Mouse (Mus musculus) MEL (cell line): ENCODE data around the gene Odf3. TPM values are rescaled to one million over a fixed set of nuclear protein-coding genes. Genes with fewer than 3 reads are reported as not detected.

Experiments used
- DNase-seq: peaks from one replicate; pipeline ENCODE4 v3.0.0; 2011; ENCODE audit warnings: low read depth, low spot score
- H3K27ac ChIP-seq: 2 replicates; pipeline ENCODE4 v1.5.1; 2012; ENCODE audit warnings: low read depth, mild to moderate bottlenecking, control low read depth, low read length, moderate library complexity; ENCODE audit not compliant: control insufficient read depth
- H3K27me3 ChIP-seq, 2 experiments: fragments of 150-350 bp in 1 of 2; sonication (generic) in 1 of 2; 2 replicates each; pipeline ENCODE4 v1.6.1; 2012; ENCODE audit warnings: low read length in 2 of 2, mild to moderate bottlenecking in 2 of 2, improper control_type of control experiment in 1 of 2, moderate library complexity in 1 of 2; ENCODE audit not compliant: insufficient read depth in 2 of 2, control insufficient read depth in 1 of 2
- H3K36me3 ChIP-seq, 2 experiments: 2 replicates each; pipeline ENCODE4 v1.6.1; 2012 to 2014; ENCODE audit warnings: low read length in 2 of 2, improper control_type of control experiment in 1 of 2, inconsistent platforms in 1 of 2, mild to moderate bottlenecking in 1 of 2; ENCODE audit not compliant: insufficient read depth in 2 of 2, control insufficient read depth in 1 of 2
- H3K4me1 ChIP-seq, 2 experiments: fragments of 150-350 bp in 1 of 2; sonication (generic) in 1 of 2; 2 replicates each; pipeline ENCODE4 v1.6.1; 2012; ENCODE audit warnings: low read length in 2 of 2, improper control_type of control experiment in 1 of 2, mild to moderate bottlenecking in 1 of 2; ENCODE audit not compliant: insufficient read depth in 2 of 2, control insufficient read depth in 1 of 2
- H3K4me3 ChIP-seq, 2 experiments: fragments of 150-350 bp in 1 of 2; sonication (generic) in 1 of 2; 2 replicates each; pipeline ENCODE4 v1.5.1; 2012; ENCODE audit warnings: low read depth in 2 of 2, low read length in 2 of 2, mild to moderate bottlenecking in 2 of 2, moderate library complexity in 2 of 2, control low read depth in 1 of 2, improper control_type of control experiment in 1 of 2; ENCODE audit not compliant: control insufficient read depth in 1 of 2, insufficient read depth in 1 of 2
- H3K79me2 ChIP-seq: 2 replicates; pipeline ENCODE4 v1.6.1; 2012; ENCODE audit warnings: mild to moderate bottlenecking, low read length, moderate library complexity; ENCODE audit not compliant: control insufficient read depth, poor library complexity, insufficient read depth
- H3K9ac ChIP-seq: 2 replicates; pipeline ENCODE4 v1.6.1; 2012; ENCODE audit warnings: low read depth, mild to moderate bottlenecking, control low read depth, low read length, moderate library complexity; ENCODE audit not compliant: control insufficient read depth, poor library complexity, severe bottlenecking
- H3K9me3 ChIP-seq: fragments of 150-350 bp; sonication (generic); replicated peaks from 2 replicates; pipeline ENCODE4 v1.6.1; 2012; ENCODE audit warnings: mild to moderate bottlenecking, low read length, improper control_type of control experiment, moderate library complexity; ENCODE audit not compliant: insufficient read depth
- BHLHE40 ChIP-seq: IDR thresholded peaks from 2 replicates; pipeline ENCODE4 v1.6.1; 2012; ENCODE audit warnings: low read depth, mild to moderate bottlenecking, inconsistent platforms, low read length, improper control_type of control experiment, borderline replicate concordance
- CHD1 ChIP-seq: IDR thresholded peaks from 2 replicates; pipeline ENCODE4 v1.6.1; 2012; ENCODE audit warnings: low read depth, mild to moderate bottlenecking, inconsistent platforms, low read length, improper control_type of control experiment
- CHD2 ChIP-seq: IDR thresholded peaks from 2 replicates; pipeline ENCODE4 v1.6.1; 2011; ENCODE audit warnings: low read length, improper control_type of control experiment
- CTCF ChIP-seq, 3 experiments: IDR thresholded peaks in 2 of 3; conservative IDR thresholded peaks in 1 of 3; 2 replicates each; pipeline ENCODE4 v1.5.1; 2011 to 2012; ENCODE audit warnings: low read length in 3 of 3, low read depth in 2 of 3, mild to moderate bottlenecking in 2 of 3, improper control_type of control experiment in 1 of 3, inconsistent platforms in 1 of 3, mixed read lengths in 1 of 3, moderate library complexity in 1 of 3; ENCODE audit not compliant: control insufficient read depth in 1 of 3, insufficient read depth in 1 of 3, poor library complexity in 1 of 3, severe bottlenecking in 1 of 3
- E2F4 ChIP-seq: IDR thresholded peaks from 2 replicates; pipeline ENCODE4 v1.6.1; 2011; ENCODE audit warnings: low read depth, low read length, improper control_type of control experiment, borderline replicate concordance
- ELF1 ChIP-seq: IDR thresholded peaks from 2 replicates; pipeline ENCODE4 v1.6.1; 2014; ENCODE audit warnings: low read depth, mild to moderate bottlenecking, inconsistent platforms, low read length, improper control_type of control experiment, moderate library complexity
- EP300 ChIP-seq, 2 experiments: IDR thresholded peaks; 2 replicates each; pipeline ENCODE4 v1.6.1; 2011; ENCODE audit warnings: improper control_type of control experiment in 2 of 2, low read length in 2 of 2, low read depth in 1 of 2, mild to moderate bottlenecking in 1 of 2
- ETS1 ChIP-seq: IDR thresholded peaks from 2 replicates; pipeline ENCODE4 v1.6.1; 2012; ENCODE audit warnings: low read depth, mild to moderate bottlenecking, inconsistent platforms, low read length, improper control_type of control experiment, moderate library complexity
- GABPA ChIP-seq: IDR thresholded peaks from 2 replicates; pipeline ENCODE4 v1.6.1; 2012; ENCODE audit warnings: low read depth, mild to moderate bottlenecking, inconsistent platforms, low read length, improper control_type of control experiment, moderate library complexity
- GATA1 ChIP-seq: IDR thresholded peaks from 2 replicates; pipeline ENCODE4 v1.6.1; 2011; ENCODE audit warnings: low read depth, low read length, improper control_type of control experiment
- HCFC1 ChIP-seq: IDR thresholded peaks from 2 replicates; pipeline ENCODE4 v1.6.1; 2012; ENCODE audit warnings: low read depth, mild to moderate bottlenecking, inconsistent platforms, low read length, improper control_type of control experiment, moderate library complexity
- MAFK ChIP-seq: IDR thresholded peaks from 2 replicates; pipeline ENCODE4 v1.6.1; 2011; ENCODE audit warnings: low read depth, mild to moderate bottlenecking, low read length, improper control_type of control experiment, borderline replicate concordance
- MAX ChIP-seq: IDR thresholded peaks from 2 replicates; pipeline ENCODE4 v1.6.1; 2011; ENCODE audit warnings: low read length, improper control_type of control experiment
- MAZ ChIP-seq: IDR thresholded peaks from 2 replicates; pipeline ENCODE4 v1.6.1; 2012; ENCODE audit warnings: low read depth, mild to moderate bottlenecking, inconsistent platforms, low read length, improper control_type of control experiment
- MEF2A ChIP-seq: IDR thresholded peaks from 2 replicates; pipeline ENCODE4 v1.6.1; 2014; ENCODE audit warnings: low read depth, mild to moderate bottlenecking, inconsistent platforms, low read length, improper control_type of control experiment; ENCODE audit not compliant: poor library complexity, insufficient replicate concordance, severe bottlenecking; ENCODE audit errors: extremely low read depth
- MXI1 ChIP-seq: IDR thresholded peaks from 2 replicates; pipeline ENCODE4 v1.6.1; 2011; ENCODE audit warnings: mild to moderate bottlenecking, low read depth, low read length, improper control_type of control experiment
- MYB ChIP-seq: IDR thresholded peaks from 2 replicates; pipeline ENCODE4 v1.6.1; 2011; ENCODE audit warnings: mild to moderate bottlenecking, low read depth, low read length, improper control_type of control experiment
- POLR2A ChIP-seq, 2 experiments: IDR thresholded peaks; 2 replicates each; pipeline ENCODE4 v1.6.1; 2011 to 2012; ENCODE audit warnings: low read length in 2 of 2, mild to moderate bottlenecking in 2 of 2, control low read depth in 1 of 2, improper control_type of control experiment in 1 of 2, low read depth in 1 of 2, moderate library complexity in 1 of 2; ENCODE audit not compliant: control insufficient read depth in 1 of 2, insufficient read depth in 1 of 2, poor library complexity in 1 of 2
- POLR2AphosphoS5 ChIP-seq: IDR thresholded peaks from 2 replicates; pipeline ENCODE4 v1.6.1; 2012; ENCODE audit warnings: low read depth, borderline replicate concordance, mild to moderate bottlenecking, inconsistent platforms, low read length, moderate library complexity, mixed read lengths
- RAD21 ChIP-seq: IDR thresholded peaks from 2 replicates; pipeline ENCODE4 v1.6.1; 2011; ENCODE audit warnings: mild to moderate bottlenecking, low read depth, low read length, improper control_type of control experiment
- RCOR1 ChIP-seq: IDR thresholded peaks from 2 replicates; pipeline ENCODE4 v1.6.1; 2012; ENCODE audit warnings: low read depth, mild to moderate bottlenecking, inconsistent platforms, low read length, improper control_type of control experiment
- SIN3A ChIP-seq: IDR thresholded peaks from 2 replicates; pipeline ENCODE4 v1.6.1; 2012; ENCODE audit warnings: low read length, improper control_type of control experiment, inconsistent platforms
- SMC3 ChIP-seq: IDR thresholded peaks from 2 replicates; pipeline ENCODE4 v1.6.1; 2011; ENCODE audit warnings: low read depth, low read length, improper control_type of control experiment
- TAL1 ChIP-seq: IDR thresholded peaks from 2 replicates; pipeline ENCODE4 v1.6.1; 2012; ENCODE audit warnings: mild to moderate bottlenecking, inconsistent platforms, low read length, moderate library complexity, mixed read lengths
- TBP ChIP-seq: IDR thresholded peaks from 2 replicates; pipeline ENCODE4 v1.8.0; 2011; ENCODE audit warnings: low read depth, low read length, improper control_type of control experiment
- UBTF ChIP-seq: IDR thresholded peaks from 2 replicates; pipeline ENCODE4 v1.6.1; 2012; ENCODE audit warnings: low read depth, mild to moderate bottlenecking, inconsistent platforms, low read length, improper control_type of control experiment, moderate library complexity, borderline replicate concordance; ENCODE audit not compliant: insufficient read depth
- USF2 ChIP-seq, 2 experiments: IDR thresholded peaks; 2 replicates each; pipeline ENCODE4 v1.6.1; 2011 to 2012; ENCODE audit warnings: improper control_type of control experiment in 2 of 2, low read length in 2 of 2, borderline replicate concordance in 1 of 2, inconsistent platforms in 1 of 2, low read depth in 1 of 2, mild to moderate bottlenecking in 1 of 2; ENCODE audit not compliant: insufficient read depth in 1 of 2
- ZC3H11A ChIP-seq: IDR thresholded peaks from 2 replicates; pipeline ENCODE4 v1.6.1; 2012; ENCODE audit warnings: low read depth, mild to moderate bottlenecking, inconsistent platforms, low read length, improper control_type of control experiment
- ZKSCAN1 ChIP-seq: IDR thresholded peaks from 2 replicates; pipeline ENCODE4 v1.6.1; 2012; ENCODE audit warnings: low read depth, mild to moderate bottlenecking, inconsistent platforms, low read length, improper control_type of control experiment, moderate library complexity
- ZNF384 ChIP-seq: IDR thresholded peaks from 2 replicates; pipeline ENCODE4 v1.6.1; 2012; ENCODE audit warnings: low read depth, mild to moderate bottlenecking, inconsistent platforms, low read length, improper control_type of control experiment
- polyA plus RNA-seq, 2 experiments: library from polyadenylated mRNA; stranded (reverse) in 1 of 2; unstranded in 1 of 2; fragments of >175 nt in 1 of 2; fragments of >200 nt in 1 of 2; gene quantifications; 2 replicates each; pipeline versions ENCODE4 v1.2.1 to v1.2.4; 2012; ENCODE audit warnings: low replicate concordance in 2 of 2, low read depth in 1 of 2; ENCODE audit not compliant: insufficient read length in 2 of 2, insufficient read depth in 1 of 2, missing spikeins in 1 of 2
- total RNA-seq: library from RNA; depleted of rRNA; stranded (reverse); fragments of 300-350 nt; gene quantifications from 2 replicates; pipeline ENCODE4 v1.2.3, GENCODE M21; 2012

Gene Odf3
- total and polyA plus RNA-seq, 3 experiments = not detected

DNA sequence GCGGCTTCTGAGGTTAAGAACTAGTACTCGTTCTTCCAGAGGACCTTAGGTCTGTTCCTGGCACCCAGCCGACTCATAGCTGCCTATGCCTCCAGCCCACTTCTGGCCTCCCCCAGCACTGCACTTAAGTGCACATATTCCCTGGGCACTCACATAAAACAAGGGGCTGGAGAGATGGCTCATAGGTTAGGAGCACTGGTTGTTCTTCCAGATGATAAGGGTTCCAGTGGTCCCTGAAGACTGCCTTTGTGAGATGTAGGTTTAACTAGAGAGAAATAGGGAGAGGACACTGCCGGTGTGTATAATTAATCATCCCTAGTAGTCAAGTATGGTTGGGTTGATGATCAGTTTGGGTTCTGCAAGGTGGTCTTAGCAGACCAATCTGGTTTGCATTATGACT is 24.9 kb upstream of the Odf3 start:
- Histone ChIP-seq H3K4me1 (no peaks in the 10 kb centered on the region), H3K9ac (no peak overlapping the region), H3K4me3 (no peak overlapping the region), H3K36me3 (no peaks in the 10 kb centered on the region), H3K27ac (no peak overlapping the region), H3K9me3 (no peaks in the 10 kb centered on the region), H3K79me2 (no peaks in the 10 kb centered on the region), H3K27me3 (peaks cover 7 to 14% of the 10 kb centered on the region in 2 experiments)
- TF ChIP-seq E2F4 = no peak
- TF ChIP-seq POLR2A (IDR thresholded peaks at IDR 0.05; ENCODE audit: control insufficient read depth in 1 of 2, insufficient read depth in 1 of 2, low read depth in 1 of 2, low read length in 2 of 2, poor library complexity in 1 of 2) = no peak
- DNase-seq = no peak

- Histone ChIP-seq H3K79me2 (no peaks in the 10 kb centered on the region), H3K4me3 (no peak overlapping the region), H3K27ac (no peak overlapping the region), H3K9me3 (no peaks in the 10 kb centered on the region), H3K36me3 (no peaks in the 10 kb centered on the region), H3K27me3 (peaks cover 8 to 15% of the 10 kb centered on the region in 2 experiments), H3K9ac (no peak overlapping the region), H3K4me1 (no peaks in the 10 kb centered on the region)
- DNase-seq = peak; percentile 50
- TF ChIP-seq MYB = no peak
- no peak for TF ChIP-seq TBP
- no peak for TF ChIP-seq MXI1
- no peak for TF ChIP-seq MEF2A
- no peak for TF ChIP-seq POLR2A (IDR thresholded peaks at IDR 0.05; ENCODE audit: control insufficient read depth in 1 of 2, insufficient read depth in 1 of 2, low read depth in 1 of 2, low read length in 2 of 2, poor library complexity in 1 of 2)
- TF ChIP-seq CHD2 = no peak
- no peak for TF ChIP-seq TAL1
- TF ChIP-seq ZNF384 = no peak
- TF ChIP-seq UBTF = no peak
- TF ChIP-seq E2F4 = no peak
- peak in 2 of 3 experiments; percentile 32 to 53; a peak in 3 of 6 replicates for TF ChIP-seq CTCF (IDR thresholded peaks at IDR 0.05 in 2 of 3, conservative IDR thresholded peaks at IDR 0.05 in 1 of 3; ENCODE audit: control insufficient read depth in 1 of 3, insufficient read depth in 1 of 3, low read depth in 2 of 3, low read length in 3 of 3, poor library complexity in 1 of 3, severe bottlenecking in 1 of 3)
- no peak for TF ChIP-seq GABPA
- no peak for TF ChIP-seq USF2 (IDR thresholded peaks at IDR 0.05; ENCODE audit: borderline replicate concordance in 1 of 2, insufficient read depth in 1 of 2, low read depth in 1 of 2, low read length in 2 of 2)
- no peak for TF ChIP-seq POLR2AphosphoS5
- TF ChIP-seq GATA1 = no peak
- TF ChIP-seq ELF1 = no peak
- TF ChIP-seq ZKSCAN1 = no peak
- no peak for TF ChIP-seq RCOR1
- no peak for TF ChIP-seq MAZ
- TF ChIP-seq ZC3H11A = 0 out of 2 replicates have a peak, but pooled peaks have one; percentile 5
- TF ChIP-seq SIN3A = no peak
- no peak for TF ChIP-seq BHLHE40
- no peak for TF ChIP-seq MAFK
- no peak for TF ChIP-seq MAX
- peak; percentile 44 for TF ChIP-seq RAD21
- no peak for TF ChIP-seq EP300 (IDR thresholded peaks at IDR 0.05; ENCODE audit: low read depth in 1 of 2, low read length in 2 of 2)
- TF ChIP-seq CHD1 = no peak
- TF ChIP-seq ETS1 = no peak
- TF ChIP-seq HCFC1 = no peak
- TF ChIP-seq SMC3 = peak; percentile 53
Observed at GRCm38 (mm10) chr7:140828171-140828881, 19.3 kb upstream of the Odf3 start.
